Mouse (Mus musculus) spleen, postnatal 14 days (tissue): ENCODE measurements at regions not wholly inside any gene's neighbourhood (a gene's known extent, or its start where the extent isn't known, plus 50 kb on each side); places are given as distances from the start of the nearest gene placed in this dataset.

Experiments used
- DNase-seq, 2 experiments: peaks; one replicate each; pipeline ENCODE4 v3.0.0; 2021 to 2022; ENCODE audit warnings: low spot score in 2 of 2

DNA sequence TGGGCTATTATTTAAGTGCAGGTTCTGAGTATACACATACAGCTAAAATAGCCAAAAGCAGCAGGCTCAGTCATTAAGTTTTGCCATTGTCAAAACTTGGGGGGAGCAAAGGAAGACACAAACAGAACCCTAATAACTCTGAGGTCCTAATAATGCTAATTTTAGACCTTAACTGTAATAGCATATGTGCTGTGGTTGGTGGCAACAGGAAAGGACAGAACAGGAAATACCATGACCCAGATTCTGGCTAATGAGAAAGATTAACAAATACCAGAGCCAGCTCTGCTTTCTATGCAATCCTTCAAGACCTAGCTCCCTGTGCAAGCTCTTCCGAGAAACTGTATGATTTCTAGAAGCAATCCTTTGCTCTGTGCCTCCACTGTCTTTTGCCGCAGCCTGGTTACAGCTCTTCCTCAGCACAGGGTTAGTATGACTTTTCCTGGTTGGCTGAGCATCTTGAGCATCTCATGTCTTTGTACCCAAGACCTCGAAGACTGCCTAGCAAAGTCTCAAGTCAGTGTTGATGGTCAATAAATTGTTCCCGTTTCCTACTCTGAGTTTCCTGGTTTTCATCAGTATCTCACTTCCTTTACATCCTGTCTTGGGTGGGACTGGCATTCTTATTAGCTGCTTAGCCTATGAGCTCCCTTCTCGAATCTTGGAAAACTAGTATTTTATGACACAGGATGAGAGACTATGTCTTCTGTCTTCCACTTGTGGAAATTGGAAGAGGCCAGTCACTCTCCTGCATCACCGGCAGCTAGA lies 49.9 kb upstream of the Eed start:
- no peak for DNase-seq

DNA sequence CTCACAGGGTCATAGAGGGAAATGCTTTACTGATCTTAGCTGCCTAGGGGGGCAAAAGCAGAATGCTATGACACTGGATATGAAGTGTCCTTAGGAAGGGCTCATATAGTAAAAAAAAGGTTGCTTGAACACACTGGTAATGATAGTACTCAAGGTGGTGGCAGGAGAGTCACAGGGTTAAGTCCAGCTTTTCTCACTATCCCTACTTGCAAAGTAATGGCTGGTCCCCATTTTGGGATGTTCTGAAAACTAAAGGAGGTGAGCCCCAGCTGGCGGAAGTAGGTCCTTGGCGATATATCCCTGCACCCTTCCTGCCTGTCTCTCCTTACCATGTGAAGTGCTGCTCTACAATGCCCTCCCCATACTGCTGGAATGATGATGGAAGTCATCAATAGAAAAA lies 52.3 kb upstream of the Eed start:
- DNase-seq = no peak

DNA sequence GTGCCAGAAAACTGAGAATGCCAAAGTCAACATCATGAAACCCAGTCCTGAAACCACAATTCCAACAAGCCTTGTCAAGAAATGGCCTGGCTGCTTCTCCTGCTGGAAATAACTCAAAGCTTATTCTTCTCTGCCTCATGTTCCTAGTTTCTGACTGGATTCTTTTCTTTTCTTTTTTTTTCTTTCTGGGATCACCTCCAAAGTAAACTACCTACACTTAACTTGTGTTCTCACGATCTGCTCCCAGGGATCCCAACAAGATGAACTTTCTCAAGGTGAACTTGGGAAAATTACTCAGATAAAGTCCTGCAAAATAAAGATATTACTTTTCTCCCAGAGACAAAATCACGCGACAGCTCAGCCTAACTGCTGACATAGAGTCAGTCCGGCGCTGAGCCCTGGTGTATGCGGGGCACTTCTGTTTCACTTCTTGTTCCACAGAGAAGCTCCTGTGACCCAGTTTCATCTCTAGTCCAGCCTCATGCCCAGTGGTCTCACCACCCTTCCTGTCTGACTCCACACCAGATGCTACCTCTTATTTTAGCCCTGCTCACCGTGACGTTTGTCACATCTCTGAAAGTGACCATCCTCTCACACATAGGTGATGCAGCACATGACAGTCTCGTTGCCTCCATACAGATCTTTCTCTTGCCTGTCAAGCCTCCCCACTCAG lies 53.0 kb upstream of the Eed start:
- DNase-seq = no peak

DNA sequence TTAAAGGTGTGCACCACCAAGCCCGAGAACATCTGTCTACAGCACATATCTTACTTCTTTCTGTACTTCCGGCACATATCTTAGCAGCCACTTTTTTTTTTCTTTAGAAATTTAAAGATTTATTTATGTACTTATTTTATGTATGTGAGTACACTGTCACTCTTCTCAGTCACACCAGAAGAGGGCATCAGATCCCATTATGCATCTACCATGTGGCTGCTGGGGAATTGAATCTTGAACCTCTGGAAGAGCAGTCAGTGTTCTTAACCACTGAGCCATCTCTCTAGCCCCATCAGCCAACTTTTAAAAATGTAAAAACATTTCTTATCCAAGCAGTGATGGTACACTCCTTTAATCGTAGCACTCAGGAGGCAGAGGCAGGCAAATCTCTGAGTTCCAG lies 53.7 kb upstream of the Eed start:
- DNase-seq = no peak

- DNase-seq = no peak
These were observed 54.6 kb upstream of the Eed start for GRCm38 (mm10) chr7:90035396-90035795.

- DNase-seq = no peak
These were observed 57.0 kb upstream of the Eed start for GRCm38 (mm10) chr7:90037736-90038135.

GRCm38 (mm10) chr7:90039504-90039903 lies 58.7 kb upstream of the Eed start:
- DNase-seq = no peak

GRCm38 (mm10) chr7:90040581-90041340 lies 60.0 kb upstream of the Eed start:
- DNase-seq = no peak

- no peak for DNase-seq
These were observed 60.8 kb upstream of the Eed start for GRCm38 (mm10) chr7:90041565-90042024.

DNA sequence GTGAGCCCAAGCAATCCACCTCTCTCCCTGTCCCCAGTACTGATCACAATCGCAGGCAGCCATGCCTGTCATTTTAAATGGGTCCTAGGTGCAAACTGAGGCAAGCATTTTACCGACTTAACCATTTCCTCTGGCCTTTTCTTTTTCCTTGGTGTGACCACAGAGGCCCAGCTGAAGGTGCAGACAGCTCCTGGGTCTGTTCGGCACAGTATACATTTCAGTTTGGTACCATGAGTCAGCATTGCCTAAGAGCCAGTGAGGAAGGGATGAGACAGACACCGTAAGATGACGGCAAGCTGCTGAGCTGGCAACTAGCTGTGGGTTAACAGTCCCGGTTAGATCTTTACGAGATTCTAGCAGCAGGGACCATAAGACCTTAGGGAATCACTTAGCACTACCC lies 61.6 kb upstream of the Eed start:
- DNase-seq = no peak

GRCm38 (mm10) chr7:90043526-90043925 lies 62.7 kb upstream of the Eed start:
- no peak for DNase-seq

- no peak for DNase-seq
These were observed 63.4 kb upstream of the Eed start for GRCm38 (mm10) chr7:90044100-90044698.

DNA sequence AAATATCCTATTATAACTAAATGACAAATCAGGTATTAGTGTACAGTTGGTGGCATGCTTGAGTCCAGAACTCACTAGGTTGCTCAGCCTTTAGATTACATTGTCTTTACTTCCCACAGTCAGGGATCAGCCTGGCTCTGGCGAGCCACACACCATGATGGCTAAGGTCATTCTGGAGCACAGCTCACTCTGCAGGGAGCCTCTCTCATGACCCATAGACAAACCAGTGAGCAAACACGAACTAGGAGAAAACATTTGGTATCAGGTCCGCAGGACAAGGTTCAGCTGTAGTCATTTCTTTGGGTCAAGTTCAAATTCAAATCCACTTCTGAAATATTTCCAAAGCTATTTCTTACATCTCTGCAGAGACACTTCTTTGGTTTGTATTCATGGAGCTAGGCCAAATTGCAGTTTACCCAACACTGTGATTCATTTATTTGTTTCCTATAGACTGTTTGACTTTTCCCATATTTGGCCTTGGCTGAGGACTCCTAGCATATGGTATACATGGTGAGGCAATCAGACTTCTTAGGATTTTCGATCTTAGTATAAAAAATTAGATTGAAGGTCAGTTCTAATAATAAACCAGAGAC lies 64.5 kb upstream of the Eed start:
- DNase-seq = no peak

DNA sequence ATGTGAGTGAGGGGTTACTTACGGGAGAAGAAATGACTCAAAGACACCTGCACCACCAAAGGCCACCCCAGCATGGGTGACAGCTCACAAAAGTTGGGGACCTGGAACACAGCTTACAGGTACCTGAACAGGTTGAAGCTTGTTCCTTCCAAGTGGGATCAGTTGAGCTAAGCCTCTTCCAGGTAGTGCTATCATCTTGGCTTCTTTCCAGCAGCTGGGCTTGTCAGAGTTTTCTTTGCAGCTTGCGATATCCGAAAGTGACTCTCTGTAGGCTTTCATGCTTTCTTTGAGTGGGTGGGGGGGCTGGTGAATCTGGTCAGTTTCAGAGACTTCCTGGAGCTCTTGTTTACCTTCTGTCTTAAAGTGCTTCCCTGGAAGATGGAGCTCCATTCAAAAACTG lies 65.4 kb upstream of the Eed start:
- DNase-seq = no peak

DNA sequence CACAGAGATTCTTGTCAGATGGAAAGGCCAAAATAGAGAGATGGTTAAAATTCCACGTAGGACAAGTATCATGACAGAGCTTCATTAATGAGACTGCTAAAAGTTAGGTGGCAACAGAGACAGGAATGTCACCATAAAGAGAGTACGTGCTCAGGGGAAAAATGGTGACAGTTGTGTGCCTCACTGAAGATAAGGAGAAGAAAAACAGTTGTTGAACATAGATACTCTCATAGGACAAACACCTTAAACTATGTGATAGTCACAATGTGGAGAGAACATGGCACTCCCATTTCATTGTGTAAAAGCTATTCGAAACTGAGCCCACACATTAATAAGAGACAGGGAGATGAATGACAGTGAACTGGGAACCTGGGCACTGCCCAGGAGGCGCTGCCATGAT lies 66.1 kb upstream of the Eed start:
- DNase-seq = no peak

- DNase-seq = no peak
These were observed 67.9 kb upstream of the Eed start for GRCm38 (mm10) chr7:90048401-90049307.

- no peak for DNase-seq
These were observed 69.1 kb upstream of the Eed start for GRCm38 (mm10) chr7:90049831-90050237.

DNA sequence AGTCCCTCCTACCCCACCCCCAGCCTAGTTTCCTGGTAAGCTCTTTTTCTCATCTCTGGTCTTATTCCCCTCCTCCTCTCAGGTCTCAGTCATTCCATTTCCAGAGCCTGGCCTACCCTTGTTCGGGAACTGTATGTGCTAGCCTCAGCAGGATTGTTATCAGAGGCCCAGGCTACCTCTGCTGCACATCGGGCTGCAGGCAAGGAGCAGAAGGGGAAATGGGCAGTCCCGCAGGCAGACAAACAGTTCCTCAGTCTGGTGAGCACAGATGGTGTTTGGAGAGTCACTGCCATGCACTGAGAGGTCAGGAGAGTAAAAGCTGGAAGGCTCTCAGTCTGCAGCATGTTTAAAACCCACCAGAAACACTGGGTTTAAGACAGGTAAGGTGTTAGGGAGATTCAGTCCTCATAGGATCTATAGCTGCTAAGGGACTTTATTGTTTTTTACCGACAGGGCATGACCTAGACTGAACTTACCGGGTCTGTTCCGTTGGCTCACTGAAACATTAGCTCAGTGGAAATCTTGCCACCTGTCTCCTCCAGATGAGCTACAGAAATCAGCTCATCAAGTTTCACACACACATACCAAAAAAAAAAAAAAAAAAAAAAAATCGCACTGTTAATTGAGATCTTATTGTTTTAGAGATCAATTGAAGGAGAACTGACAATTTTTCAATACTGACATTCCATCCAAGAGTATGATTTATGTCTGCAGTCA lies 74.2 kb upstream of the Eed start:
- no peak for DNase-seq

DNA sequence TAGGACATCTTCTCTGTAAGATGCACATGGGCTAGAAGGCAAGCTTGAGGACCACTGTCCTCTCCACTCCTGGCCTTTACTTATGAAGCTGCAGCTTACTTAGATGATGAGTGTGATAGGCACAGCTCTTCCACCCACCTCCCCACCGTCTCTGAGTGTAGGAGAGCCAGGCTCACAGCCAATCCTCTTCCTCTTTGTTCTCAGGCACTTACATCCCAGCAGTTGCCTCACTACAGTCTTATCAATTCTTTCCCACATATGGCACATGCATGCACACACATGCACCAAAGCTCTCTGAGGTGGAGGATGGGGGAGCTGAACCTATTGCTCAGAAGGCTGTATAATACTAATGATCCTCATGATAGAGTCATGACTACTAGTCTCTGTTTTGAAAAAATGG lies 72.1 kb upstream of the Picalm start:
- no peak for DNase-seq

DNA sequence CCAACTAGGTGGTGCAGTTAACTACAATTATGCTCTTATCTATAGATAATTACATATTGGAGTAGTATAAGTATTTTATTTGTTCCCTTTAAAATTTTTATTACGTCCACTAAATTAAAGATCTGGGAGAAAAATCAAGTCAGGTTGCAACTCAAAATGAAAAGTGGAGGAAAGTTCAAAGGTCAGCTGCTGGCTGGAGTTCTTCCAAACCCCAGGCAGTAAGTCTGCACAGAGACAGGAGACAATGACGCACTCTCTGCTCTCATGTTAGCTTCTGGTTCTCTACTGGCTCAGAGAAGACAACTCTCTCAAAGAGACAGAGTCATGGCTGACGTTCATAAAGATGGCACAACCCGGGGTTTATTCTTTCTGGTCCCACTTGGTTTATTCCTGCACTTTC lies 71.4 kb upstream of the Picalm start:
- DNase-seq = no peak
